Mouse (Mus musculus): Measurements from ENCODE around the gene Gm17387.

Gene Gm17387

DNA sequence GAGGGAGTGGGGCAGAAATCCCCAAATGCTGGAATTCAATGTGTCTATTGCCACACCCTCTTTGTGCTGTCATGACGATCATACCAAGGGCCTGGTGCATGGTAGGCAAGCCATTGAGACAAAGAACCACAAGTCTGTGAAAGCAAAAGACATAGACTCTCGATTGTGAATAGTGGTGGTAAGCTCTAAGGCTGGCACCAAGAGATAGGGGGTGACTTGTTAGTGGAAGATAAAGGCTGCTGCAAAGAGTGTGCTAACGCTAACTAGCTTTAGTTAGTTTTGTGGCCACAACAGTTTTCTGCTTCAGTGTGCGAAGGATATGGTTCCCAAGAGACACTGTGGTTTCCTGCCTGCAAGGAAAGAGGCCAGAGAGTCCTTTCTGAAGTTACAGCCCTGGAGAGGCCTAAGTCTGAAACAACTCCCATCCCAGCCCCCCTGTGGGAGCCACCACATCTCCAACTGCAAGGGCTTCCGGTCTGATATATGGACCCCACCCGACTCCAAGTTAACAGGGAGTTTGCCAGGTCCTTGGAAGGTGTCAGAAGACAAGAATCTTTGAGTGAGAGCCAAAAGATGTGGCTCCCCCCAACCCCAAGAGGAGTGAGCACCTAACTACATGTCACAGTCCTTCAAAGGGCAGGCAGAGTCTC lies 18.1 kb downstream of the Gm17387 start:
- intact Hi-C loops (cut with DNase I), result no loop called here

DNA sequence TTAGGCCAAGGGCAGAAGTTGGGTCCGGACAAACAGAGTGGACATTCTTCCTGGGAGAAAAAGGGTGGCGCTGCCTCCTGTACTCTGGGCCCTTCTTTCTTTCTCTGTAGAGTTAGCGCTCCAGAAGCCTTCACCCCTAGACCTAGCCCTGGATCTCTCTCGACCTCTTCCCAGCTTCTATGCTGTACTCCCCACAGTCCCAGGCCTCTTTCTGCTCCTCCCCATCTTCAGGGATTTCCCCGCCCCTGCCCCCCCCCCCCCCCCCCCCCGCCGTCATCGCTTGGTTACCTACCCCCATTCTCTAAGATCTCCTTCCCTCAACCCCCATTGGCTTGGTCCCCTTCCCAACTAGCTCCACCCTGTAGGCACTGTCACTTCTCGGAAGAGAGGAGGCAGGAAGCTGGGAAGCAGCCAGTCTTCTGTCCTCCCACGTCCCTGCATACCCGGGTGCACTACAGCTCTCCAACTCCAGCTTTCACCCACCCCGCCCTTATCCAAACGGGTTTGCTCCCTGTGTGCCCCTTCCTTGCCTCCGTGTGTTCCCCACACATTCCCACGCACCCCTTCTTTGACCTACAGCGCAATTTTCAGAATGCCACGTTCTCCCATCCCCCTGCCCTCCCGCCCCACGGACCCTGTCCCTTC lies 18.8 kb downstream of the Gm17387 start:
- intact Hi-C loops (cut with DNase I), result loop anchor here (1.0 to 2.0 kb wide), 4 partner anchors 38 to 203 kb away; partner anchors contain the start of gene Scgb1c1

DNA sequence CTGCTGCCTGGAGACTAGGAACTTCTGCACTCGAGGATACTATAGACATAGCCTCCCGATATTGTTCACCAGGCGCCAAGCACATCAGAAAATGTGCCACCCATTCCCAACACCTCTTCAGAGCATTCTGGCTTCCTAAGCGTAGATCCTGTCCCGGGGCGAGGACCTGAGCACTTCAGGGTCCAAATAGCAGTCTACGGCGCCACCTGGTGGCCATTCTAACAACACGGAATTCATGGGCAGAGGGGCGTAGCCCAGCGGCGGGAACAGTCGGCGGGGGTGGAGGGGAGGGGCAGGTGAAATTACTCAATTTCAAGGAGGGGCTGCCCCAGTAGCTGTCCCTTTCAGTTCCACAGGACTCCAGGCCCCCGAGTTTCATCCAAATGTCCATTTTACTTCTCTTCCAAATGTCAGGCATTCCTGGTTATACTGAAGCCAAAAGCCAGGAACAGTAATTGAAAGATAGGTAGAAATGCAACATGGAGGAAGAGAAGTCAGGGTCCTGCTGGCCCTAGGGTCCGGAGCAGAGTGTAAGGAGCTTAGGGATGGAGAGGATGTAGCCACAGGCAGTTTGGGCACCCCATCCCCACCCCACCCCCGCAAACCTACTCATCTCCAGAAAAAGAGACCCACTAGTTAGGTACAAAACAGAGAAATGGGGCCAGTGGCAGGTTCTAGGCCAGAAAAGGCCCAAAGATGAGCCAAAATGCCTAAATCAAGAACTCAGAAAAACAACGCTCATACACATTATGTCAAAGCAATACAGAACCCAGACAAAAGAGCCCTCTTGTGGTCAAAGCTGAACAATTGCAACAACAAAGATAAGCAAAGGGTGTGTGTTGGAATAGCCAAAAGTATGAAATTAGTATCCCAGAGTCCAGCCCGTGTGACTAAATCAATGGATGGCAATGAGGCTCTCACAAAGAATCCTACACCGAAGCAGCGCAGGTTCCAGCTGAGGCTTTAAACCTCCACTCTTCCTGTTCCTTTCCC lies 19.6 kb downstream of the Gm17387 start:
- intact Hi-C loops (cut with DNase I), result loop anchor here (1.0 to 2.0 kb wide), 4 partner anchors 39 to 204 kb away; partner anchors contain the start of gene Scgb1c1

DNA sequence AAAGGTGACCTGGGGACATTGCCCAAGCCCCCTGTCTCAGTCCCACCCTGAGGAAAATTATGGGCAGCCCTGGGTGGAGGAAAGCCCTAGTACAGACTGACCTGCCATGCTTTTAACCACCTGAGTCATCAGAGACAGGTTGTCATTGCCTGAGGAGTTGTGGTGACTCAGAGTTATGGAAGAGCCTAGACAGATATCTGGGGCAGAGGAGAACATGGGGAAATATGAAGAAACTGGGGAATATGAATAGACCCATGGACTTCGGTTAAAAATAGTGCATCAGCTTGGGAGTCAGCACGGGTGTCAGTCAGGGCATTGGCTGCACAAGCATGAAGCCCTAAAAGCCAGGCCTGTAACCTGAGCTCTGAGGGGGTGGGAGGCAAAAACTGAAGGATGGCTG lies 20.4 kb downstream of the Gm17387 start:
- intact Hi-C loops (cut with DNase I), result loop anchor here (2.0 kb wide), 2 partner anchors 91 to 205 kb away; partner anchors contain the start of gene Scgb1c1

DNA sequence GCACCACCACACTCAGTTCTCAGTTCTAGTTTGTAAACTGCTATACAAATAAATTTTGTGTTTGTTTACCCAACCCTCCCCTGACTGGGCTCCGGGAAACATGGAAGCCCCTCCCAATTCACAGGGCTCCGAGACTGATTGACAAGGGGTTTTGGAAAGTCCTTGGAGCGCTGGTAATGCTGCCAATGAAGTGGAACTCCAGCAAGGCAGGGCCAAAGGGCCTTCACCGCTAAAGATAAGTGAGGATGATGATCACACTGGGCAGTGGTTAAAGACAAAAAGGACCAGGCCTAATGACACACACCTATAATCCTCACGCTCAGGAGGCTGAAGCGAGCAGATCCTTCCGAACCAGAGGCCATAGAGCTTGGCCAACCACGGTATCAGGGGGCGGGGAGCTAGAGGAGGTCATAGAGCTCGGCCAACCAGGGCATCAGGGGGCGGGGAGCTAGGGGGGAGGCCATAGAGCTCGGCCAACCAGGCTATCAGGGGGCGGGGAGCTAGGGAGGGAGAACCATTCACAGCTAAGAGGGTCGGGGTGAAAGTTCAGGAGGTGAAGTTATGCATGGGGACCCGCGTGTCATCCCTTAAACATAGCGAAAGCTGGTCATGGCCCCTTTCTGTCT lies 22.2 kb downstream of the Gm17387 start:
- intact Hi-C loops (cut with DNase I), result no loop called here

DNA sequence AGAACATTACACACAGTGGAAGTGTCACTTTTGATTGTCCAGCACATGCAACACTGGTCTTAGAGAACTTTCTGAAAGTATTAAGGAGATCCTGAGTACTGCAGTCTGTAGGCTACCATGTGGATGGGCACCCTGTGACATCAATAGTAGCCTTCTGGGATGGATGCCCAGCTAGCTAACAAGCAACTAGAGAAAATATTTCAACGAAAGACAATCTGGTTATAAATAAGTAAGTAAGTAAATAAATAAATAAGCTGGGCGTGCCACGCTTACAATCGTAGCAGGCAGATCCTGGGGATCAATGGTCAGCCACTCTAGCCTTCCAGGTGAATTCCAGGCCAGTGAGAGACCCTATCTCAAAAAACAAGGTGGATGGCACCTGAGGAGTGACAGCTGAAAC lies 23.1 kb downstream of the Gm17387 start:
- intact Hi-C loops (cut with DNase I), result no loop called here

DNA sequence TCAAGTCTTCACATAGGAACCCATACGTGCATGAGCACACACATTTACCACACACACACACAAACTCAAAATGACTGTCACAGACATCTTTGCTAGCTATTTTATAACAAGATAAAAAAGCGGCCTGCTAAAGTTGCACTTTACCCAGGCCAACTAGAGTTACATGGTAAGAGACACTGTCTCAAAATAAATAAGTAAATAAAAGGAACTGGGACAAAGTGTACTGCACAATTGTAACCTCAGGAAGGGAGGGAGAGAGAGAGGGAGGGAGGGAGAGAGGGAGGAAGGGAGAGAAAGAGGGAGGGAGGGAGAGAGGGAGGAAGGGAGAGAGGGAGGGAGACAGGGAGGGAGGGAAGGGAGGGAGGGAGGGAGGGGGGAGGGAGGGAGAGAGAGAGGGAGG lies 23.5 kb downstream of the Gm17387 start:
- intact Hi-C loops (cut with DNase I), result no loop called here

DNA sequence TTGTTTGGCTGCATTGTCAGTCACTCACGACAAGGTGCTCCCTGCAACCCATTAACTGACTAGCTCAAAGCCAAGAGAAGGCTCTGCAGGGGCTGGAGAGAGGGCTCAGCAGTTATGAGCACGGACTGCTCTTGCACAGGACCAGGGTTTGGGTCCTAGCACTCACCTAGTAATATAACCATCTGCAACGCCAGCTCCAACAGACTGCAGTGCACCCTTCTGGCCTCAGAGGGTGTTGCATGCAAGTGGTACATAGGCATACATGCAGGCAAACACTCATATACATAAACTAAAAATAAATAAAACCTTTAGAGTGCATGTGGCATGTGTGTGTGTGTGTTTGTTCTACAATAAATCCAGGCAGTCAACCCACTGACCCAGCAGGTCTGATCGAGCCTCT lies 26.9 kb downstream of the Gm17387 start:
- intact Hi-C loops (cut with DNase I), result no loop called here

DNA sequence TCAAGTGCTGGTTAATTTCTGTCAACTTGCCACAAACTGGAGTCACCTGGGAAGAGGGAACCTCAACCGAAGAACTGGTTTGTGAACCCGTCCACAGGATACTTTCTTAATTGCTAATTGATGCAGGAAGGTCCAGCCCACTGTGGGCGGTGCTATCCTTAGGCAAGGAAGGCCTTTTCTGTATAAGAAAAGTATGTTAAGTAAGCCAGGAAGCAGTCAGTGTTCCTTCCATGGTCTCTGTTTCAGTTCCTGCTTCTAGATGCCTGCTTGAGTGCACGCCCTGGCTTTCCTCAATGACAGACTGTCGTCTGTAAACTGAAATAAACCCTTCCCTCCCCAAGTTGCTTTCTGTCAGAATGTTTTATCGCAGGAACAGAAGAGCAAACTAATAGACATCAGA lies 28.0 kb downstream of the Gm17387 start:
- intact Hi-C loops (cut with DNase I), result no loop called here

DNA sequence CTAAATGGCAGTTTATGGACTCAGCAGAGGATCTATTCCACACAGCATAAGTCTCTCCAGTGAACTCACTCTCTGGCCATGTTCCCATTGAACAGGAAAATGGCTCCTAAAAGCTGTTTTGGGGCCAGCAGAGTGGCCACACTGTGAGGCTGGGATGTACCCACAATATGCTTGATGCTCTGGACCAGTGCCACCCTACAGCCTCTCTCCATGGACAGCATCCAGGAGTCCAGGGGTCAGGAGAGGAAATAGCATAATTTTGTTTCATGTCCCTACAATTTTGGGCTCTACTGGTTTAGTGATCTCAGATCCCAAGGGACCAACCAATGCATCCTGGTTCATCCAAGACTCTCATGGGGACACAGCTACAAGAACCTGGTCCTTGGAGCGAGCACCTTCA lies 28.6 kb downstream of the Gm17387 start:
- intact Hi-C loops (cut with DNase I), result no loop called here

DNA sequence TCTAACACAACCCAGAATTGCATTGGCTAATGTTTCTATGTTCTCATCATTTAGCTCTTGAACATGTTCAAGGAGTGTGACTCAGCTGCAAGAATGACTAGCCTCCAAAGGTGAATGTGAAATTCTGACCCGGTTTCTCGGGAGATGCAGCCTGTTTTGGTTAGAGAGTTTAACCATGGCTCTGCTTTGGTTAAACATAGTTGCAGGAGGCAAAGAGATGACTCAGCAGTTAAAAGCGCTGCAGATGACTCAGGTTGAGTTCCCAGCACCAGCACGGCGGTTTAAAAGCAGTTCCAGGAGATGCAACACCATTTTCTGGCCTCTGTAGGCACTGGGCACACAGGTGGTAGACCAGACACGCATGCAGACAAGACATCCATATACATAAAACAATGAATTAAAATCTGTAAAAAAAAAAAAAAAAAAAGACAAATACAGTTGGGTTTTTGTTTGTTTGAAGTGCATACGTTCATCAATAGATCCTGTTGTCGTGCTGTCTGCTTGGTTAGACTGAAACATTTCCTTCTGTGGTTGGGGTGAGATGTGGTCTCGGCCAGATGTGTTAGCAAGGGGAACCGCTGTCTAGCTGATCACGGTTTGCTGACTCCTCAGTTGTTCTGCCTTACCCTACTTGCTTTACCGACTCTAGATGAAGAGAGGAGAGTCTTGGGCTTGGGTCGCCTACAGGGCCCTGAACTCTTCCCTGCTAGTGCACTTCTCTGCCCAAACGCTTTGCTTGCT lies 29.8 kb downstream of the Gm17387 start:
- intact Hi-C loops (cut with DNase I), result no loop called here

DNA sequence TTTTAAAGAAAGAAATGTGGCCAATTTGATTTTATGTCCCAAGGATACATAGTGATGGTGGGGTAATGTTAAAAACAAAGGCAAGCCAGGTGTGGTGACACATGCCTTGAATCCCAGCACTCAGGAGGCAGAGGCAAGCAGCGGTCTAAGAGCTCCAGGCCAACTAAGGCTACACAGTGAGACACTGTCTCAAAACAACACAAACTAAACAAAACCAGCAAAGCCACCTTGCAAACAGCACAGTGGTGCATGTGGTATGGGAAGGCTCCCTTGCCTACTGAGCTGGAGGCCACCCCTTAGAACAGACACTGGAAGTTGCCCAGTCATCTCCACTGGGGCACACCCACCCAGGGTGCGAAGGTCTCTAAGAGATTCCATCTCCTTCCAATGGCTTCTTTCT lies 31.0 kb downstream of the Gm17387 start:
- intact Hi-C loops (cut with DNase I), result no loop called here

DNA sequence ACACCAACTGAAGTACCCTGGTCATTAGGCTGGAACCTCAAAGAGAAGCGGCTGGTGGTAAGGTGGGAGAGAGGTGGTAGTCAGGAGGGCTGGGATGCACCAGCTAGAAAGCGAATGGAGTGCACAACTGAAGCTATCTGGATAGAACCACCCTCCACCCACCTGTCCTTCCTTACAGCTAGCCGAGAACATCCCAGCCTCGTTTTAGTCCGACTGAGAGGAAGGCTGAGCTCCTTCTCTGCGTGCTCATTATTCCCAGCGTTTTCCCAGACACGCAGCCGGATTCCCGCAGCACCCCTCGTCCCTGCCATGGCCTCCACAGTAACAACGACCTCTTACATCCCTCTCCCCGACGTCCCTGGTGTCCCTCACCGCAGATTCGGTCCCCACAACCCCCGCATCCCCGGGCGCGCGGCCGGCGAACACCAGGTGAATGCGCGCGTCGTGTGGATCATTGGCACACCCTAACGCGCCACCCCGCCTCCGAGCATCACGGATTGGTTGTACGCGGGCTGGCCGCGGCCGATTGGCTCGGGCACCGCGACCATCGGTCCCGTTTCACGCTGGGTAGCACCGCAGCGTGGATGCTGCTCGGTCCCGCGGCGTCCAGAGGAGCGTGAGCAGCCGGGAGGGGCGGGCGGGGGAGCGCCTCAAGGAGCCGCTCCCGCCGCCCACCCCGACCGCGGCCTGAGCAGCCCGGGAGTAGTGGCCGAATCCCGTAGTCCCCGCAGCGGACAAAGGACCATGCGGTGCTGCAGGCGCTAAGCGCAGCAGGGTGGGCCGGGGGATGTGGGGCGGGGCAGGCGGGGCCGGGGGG lies 31.7 kb downstream of the Gm17387 start, which contains the start of gene B4galnt4:
Gene B4galnt4, plus strand, starts transcription at position 679 of the 817 bp plus-strand sequence.
- intact Hi-C loops (cut with DNase I), result no loop called here

DNA sequence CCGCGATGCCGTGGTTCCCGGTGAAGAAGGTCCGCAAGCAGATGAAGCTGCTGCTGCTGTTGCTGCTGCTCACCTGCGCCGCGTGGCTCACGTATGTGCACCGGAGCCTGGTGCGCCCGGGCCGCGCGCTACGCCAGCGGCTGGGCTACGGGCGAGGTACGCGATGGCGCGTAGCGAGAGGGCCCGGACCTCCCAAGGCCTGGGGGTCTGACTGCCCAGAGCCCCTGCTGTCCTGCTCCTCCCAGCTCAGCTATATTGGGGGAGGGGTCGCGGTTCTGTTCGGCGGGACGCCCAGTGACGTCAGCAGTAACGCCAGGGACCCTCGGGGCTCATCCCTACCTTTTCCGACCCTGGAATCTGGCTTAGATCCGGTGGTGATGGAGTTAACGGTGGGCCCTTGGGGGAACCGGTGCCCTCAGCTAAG lies 32.4 kb downstream of the Gm17387 start:
- intact Hi-C loops (cut with DNase I), result no loop called here

DNA sequence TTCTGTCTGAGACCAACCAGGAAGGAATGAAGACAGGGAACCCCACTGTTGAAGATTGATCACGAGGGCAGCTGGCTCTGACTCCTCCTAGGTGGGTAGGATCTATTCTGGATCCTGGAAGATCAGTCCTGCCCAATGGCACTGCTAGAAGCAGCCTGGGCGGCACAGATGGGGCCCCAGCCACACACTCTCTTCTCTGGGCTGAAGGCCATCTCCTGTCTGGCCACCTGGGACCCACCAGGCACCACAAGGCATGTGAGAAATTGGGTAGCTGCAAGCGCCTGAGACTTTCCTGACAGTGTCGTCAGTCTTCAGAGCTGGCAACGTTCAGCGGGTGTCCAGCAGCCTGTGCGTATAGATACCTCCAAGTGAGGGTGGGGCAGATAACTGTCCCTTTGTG lies 33.6 kb downstream of the Gm17387 start:
- intact Hi-C loops (cut with DNase I), result no loop called here

DNA sequence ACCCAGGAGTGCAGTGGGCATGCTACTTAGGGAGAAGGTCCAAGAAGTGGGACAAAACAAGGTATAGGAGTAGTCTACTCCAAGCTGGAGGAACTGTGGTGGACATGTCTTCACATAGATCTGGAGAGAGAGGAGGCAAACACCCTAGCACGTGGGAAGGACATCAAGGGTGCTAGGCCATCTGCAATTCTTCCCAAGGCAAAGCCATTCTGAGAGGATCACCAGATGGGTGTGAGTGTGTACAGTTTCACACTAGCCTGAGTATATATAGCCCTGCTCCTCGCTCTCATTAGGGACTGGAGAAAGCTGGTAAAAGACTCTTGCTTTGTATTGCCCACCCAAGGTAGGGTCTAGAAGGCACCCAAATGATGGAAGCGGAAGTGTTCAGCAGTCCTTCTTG lies 34.4 kb downstream of the Gm17387 start:
- intact Hi-C loops (cut with DNase I), result no loop called here

DNA sequence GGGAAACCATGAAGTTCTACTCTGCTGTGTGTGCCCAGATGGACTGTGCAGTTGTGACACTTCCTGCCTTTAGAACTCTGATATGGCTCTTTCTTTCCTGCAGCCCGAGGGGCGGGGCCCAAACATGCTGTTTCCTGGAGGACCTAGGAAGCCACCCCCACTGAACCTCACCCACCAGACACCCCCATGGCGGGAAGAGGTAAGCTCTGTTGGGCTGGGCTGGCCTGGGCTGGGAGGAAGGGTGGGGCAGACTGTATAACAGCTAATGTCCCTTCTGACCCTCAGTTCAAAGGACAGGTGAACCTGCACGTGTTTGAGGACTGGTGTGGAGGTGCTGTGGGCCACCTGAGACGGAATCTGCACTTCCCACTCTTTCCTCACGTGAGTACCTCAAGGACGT lies 35.2 kb downstream of the Gm17387 start:
- intact Hi-C loops (cut with DNase I), result no loop called here

DNA sequence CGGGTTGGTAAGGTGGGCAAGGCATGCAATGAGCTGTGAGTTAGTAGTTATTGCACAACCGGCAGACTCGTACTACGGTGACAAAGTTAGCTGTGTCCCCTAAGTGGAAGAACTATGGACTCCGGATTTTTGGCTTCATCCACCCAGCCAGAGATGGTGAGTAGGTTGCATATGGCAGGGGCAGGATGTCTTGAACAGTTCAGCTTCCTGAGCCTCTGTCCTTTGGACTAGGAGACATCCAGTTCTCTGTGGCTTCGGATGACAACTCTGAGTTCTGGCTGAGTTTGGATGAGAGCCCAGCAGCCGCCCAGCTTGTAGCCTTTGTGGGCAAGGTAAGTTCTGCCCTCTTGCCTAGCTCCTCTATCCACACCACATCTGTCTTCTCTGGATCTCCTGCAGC lies 35.6 kb downstream of the Gm17387 start:
- intact Hi-C loops (cut with DNase I), result no loop called here

DNA sequence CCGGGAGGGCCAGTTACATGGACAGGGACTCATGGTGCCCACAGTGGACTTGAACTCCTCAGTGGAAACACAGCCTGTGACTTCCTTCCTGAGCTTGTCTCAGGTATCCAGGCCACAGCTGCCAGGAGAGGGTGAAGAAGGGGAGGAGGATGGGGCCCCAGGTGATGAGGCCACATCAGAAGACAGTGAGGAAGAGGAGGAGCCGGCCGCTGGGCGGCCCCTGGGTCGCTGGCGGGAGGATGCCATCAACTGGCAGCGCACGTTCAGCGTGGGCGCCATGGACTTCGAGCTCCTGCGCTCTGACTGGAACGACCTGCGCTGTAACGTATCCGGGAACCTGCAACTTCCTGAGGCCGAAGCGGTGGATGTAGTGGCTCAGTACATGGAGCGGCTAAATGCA lies 39.4 kb downstream of the Gm17387 start:
- intact Hi-C loops (cut with DNase I), result no loop called here

Data from adrenal gland (tissue).